Mouse (Mus musculus): ENCODE measurements at regions not wholly inside any gene's neighbourhood (a gene's known extent, or its start where the extent isn't known, plus 50 kb on each side); places are given as distances from the start of the nearest gene placed in this dataset. TPM values are rescaled to one million over a fixed set of nuclear protein-coding genes. Genes with fewer than 3 reads are reported as not detected.

DNA sequence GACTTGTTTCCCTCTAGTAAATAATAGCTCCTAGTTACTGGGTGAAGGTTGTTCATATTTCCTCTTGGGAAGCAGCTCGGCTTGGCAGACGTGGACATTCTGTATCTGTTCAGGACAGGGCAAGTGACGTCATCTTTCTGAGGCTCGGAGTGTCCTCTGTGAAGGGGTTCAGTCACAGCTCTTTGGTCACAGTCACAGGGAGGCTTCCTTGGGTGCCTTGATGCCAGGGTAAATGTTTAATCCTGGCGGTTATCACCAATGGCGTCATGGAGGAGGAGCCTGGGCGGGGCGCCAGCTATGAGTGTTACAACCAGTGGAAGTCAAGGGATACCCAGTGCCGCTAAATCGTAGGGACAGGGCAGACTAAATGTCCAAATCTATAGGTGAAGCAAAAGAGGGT, 56.3 kb upstream of the Med13l start:
- TF ChIP-seq CTCF (IDR thresholded peaks at IDR 0.05; ENCODE audit: low read depth), result no peak
- Histone ChIP-seq H3K9ac (ENCODE audit: low read depth, low read length) (no peak overlapping the region), H3K4me2 (ENCODE audit: low read length) (no peak overlapping the region), H3K9me3 (replicated peaks; ENCODE audit: low read length) (no peaks in the 10 kb centered on the region), H3K27me3 (ENCODE audit: insufficient read depth, low read length) (no peaks in the 10 kb centered on the region), H3K27ac (no peak overlapping the region), H3K36me3 (ENCODE audit: insufficient read depth, low read length) (no peaks in the 10 kb centered on the region), H3K4me1 (replicated peaks; ENCODE audit: insufficient read depth, low read length) (no peaks in the 10 kb centered on the region), H3K4me3 (replicated peaks; ENCODE audit: low read depth, low read length) (no peak overlapping the region)
- WGBS, result 85% methylated on average over 10 of the region's 10 CpGs
- DNase-seq (ENCODE audit: low spot score) (no peak), ATAC-seq (replicated peaks; ENCODE audit: low FRiP score, low read depth) (no peak)

DNA sequence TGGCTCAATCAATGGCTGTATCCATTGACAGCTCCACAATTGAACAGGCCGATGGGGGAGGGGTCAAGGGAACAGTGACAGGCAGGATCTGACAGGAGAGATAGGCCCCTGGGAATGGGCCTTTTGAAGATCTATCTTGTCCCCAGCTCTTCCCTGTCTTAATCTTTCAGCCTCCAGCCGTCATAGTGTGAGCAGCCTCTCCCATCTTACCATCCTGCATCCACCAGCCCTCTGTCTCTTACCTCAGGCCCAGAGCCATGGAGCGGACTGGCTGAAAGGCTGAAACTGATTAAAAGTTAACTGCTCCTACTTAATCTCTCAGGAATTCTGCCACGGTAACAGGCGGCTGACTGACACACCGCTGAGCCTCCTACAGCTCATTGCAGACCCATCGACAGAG, 55.6 kb upstream of the Med13l start:
- Histone ChIP-seq H3K4me1 (replicated peaks; ENCODE audit: insufficient read depth, low read length) (no peaks in the 10 kb centered on the region), H3K9ac (ENCODE audit: low read depth, low read length) (no peak overlapping the region), H3K4me2 (ENCODE audit: low read length) (no peak overlapping the region), H3K27ac (no peak overlapping the region), H3K9me3 (replicated peaks; ENCODE audit: low read length) (no peaks in the 10 kb centered on the region), H3K27me3 (ENCODE audit: insufficient read depth, low read length) (no peaks in the 10 kb centered on the region), H3K4me3 (replicated peaks; ENCODE audit: low read depth, low read length) (no peak overlapping the region), H3K36me3 (ENCODE audit: insufficient read depth, low read length) (no peaks in the 10 kb centered on the region)
- ATAC-seq (replicated peaks; ENCODE audit: low FRiP score, low read depth) (no peak), DNase-seq (ENCODE audit: low spot score) (no peak)
- TF ChIP-seq CTCF (IDR thresholded peaks at IDR 0.05; ENCODE audit: low read depth), result no peak
- 44% methylated on average over 7 of the region's 7 CpGs for WGBS

DNA sequence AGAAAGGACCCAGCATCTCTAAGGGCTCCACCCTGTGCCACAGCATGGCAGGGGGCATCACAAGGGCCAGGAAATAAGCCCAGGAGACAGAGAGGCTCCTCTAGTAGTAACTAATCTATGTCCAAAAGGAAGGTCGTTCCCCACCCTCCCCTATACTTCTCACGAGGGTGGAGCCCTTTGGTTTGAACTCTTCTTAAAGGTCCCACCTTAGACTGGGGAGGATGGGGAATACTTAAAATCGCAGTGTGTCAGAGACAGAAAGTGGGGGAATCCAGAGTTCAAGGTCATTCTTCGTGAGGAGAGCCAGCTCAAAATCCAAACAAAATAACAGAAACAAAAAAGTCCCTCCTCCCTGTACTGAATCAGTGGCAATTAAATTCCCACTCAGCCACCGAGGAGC, 50.6 kb upstream of the Med13l start:
- H3K4me1 ChIP-seq (replicated peaks; ENCODE audit: insufficient read depth, low read length), result 0 out of 2 replicates have a peak, but pooled peaks cover 8% of the 10 kb centered on the region
- H3K27me3 ChIP-seq (ENCODE audit: insufficient read depth, low read length), result no peaks in the 10 kb centered on the region
- ATAC-seq (replicated peaks; ENCODE audit: low FRiP score, low read depth), result no peak
- H3K36me3 ChIP-seq (ENCODE audit: insufficient read depth, low read length), result no peaks in the 10 kb centered on the region
- no peaks in the 10 kb centered on the region for H3K9me3 ChIP-seq (replicated peaks; ENCODE audit: low read length)
- no peak overlapping the region for H3K27ac ChIP-seq
- H3K4me3 ChIP-seq (replicated peaks; ENCODE audit: low read depth, low read length), result no peak overlapping the region
- H3K4me2 ChIP-seq (ENCODE audit: low read length), result no peak overlapping the region
- TF ChIP-seq CTCF (IDR thresholded peaks at IDR 0.05; ENCODE audit: low read depth), result no peak
- H3K9ac ChIP-seq (ENCODE audit: low read depth, low read length), result no peak overlapping the region
- 40% methylated on average over 5 of the region's 5 CpGs for WGBS
- no peak for DNase-seq (ENCODE audit: low spot score)

Small RNAs in the stretch of these regions (microRNA-seq; reads per million reads assigned to microRNA genes)
- gene Gm26455, result not detected

Measured in kidney, postnatal 0 days (tissue).